Mouse (Mus musculus) intestine, embryonic 14.5 days (tissue): Measurements from ENCODE around the gene Olfr608. TPM values are rescaled to one million over a fixed set of nuclear protein-coding genes. Genes with fewer than 3 reads are reported as not detected.
"Not testable (repeated sequence)": the region's sequence is repeated elsewhere in the genome, so short reads cannot be mapped to it uniquely, and the experiment has no call there.

Experiments used
- ATAC-seq: fragments of 200-750 bp; cut with Nextera tagmentation; replicated peaks from 2 replicates; pipeline ENCODE4 v1.8.0; 2017; ENCODE audit warnings: low read depth, moderate number of reproducible peaks, moderate TSS enrichment, moderate library complexity; ENCODE audit not compliant: low FRiP score, low TSS enrichment
- DNase-seq: peaks from one replicate; pipeline ENCODE4 v3.0.0-alpha.2; 2018; ENCODE audit warnings: low spot score
- H3K27ac ChIP-seq: fragments of 300-500 bp; sonication (generic); 2 replicates; pipeline ENCODE4 v1.5.1; 2014; ENCODE audit warnings: low read depth, mild to moderate bottlenecking, control low read depth
- H3K27me3 ChIP-seq: fragments of 300-500 bp; sonication (generic); replicated peaks from 2 replicates; pipeline ENCODE4 v1.6.1; 2014; ENCODE audit warnings: low read length, control low read depth; ENCODE audit not compliant: control insufficient read depth, insufficient read depth
- H3K36me3 ChIP-seq: fragments of 300-500 bp; sonication (generic); 2 replicates; pipeline ENCODE4 v1.6.1; 2014; ENCODE audit warnings: low read length, control low read depth; ENCODE audit not compliant: control insufficient read depth, insufficient read depth
- H3K4me1 ChIP-seq: fragments of 300-500 bp; sonication (generic); replicated peaks from 2 replicates; pipeline ENCODE4 v1.6.1; 2014; ENCODE audit warnings: low read length, control low read depth, mixed read lengths; ENCODE audit not compliant: control insufficient read depth, insufficient read depth
- H3K4me2 ChIP-seq: fragments of 300-500 bp; sonication (generic); 2 replicates; pipeline ENCODE4 v1.6.1; 2014; ENCODE audit warnings: low read length
- H3K4me3 ChIP-seq: fragments of 300-500 bp; sonication (generic); 2 replicates; pipeline ENCODE4 v1.5.1; 2014; ENCODE audit warnings: low read depth, low read length, control low read depth, mixed read lengths
- H3K9ac ChIP-seq: fragments of 300-500 bp; sonication (generic); 2 replicates; pipeline ENCODE4 v1.6.1; 2014; ENCODE audit warnings: mild to moderate bottlenecking, low read length
- H3K9me3 ChIP-seq: fragments of 300-500 bp; sonication (generic); 2 replicates; pipeline ENCODE4 v1.6.1; 2016; ENCODE audit warnings: low read length, control low read depth; ENCODE audit not compliant: control insufficient read depth
- WGBS: fragments of 180-500 bp; shearing (Covaris S2); extraction: QIAGEN DNeasy Blood & Tissue Kit; methylation state at CpG from one replicate; pipeline ENCODE4 v1.1.7; 2014; 5-methylcytosine and 5-hydroxymethylcytosine counted together
- polyA plus RNA-seq: library from polyadenylated mRNA; unstranded; fragments of >200 nt; fragmentation: Nextera tagmentation; extraction: Ambion mirVana; gene quantifications from 2 replicates; pipeline ENCODE4 v1.2.1, GENCODE M21; 2014

Gene Olfr608
- polyA plus RNA-seq = not detected in 2 replicates

DNA sequence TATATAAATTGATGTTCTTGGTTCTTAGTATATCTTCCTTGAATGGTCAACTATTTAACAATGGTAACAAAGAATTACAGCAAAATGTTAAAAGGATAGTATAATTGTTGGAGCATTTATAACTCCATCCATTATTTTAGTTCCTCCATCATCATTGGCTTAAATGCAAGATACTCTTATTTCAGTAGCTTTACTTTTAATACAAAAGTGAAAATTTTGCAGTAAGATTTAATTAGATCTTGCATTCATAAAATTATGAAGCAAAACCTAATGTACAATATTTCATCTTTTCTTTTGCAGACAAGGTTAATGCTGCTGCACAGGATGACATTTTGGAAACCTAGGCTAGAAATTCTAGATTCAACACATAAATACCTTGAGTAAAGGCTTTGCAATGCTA lies at the start of gene Olfr608:
Olfr608 (plus strand) TSS at position 301 of the 400 bp plus-strand sequence.
- ATAC-seq = no peak
- no peak within 1 kb of the TSS for H3K27ac ChIP-seq
- DNase-seq = no peak
- no peak within 1 kb of the TSS for H3K4me3 ChIP-seq
- no peaks in the 10 kb centered on the region for H3K9me3 ChIP-seq
- H3K27me3 ChIP-seq = no peaks in the 10 kb centered on the region
- H3K4me1 ChIP-seq = no peaks in the 10 kb centered on the region
- no peak within 1 kb of the TSS for H3K9ac ChIP-seq
- no peak within 1 kb of the TSS for H3K4me2 ChIP-seq
- H3K36me3 ChIP-seq = no peaks in the 10 kb centered on the region

DNA sequence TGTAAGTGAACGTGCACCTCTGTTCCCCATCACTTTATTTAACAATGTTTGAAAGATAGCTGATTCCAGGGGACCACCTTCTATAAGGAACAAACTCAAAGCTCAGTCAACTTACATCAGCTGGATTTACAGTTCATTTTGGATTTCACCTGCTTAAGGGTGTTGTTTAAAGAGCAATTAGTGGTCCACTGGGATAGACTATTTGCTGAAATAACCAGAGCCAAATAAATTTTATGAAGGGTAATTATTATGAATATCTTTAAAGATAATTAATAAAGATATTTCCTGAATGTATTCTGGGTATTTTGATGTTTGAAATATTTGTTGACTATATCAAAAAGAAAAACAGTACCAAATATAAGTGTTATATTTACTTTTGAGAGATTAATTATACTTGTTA lies 24.3 kb upstream of the Olfr608 start, which contains the start of gene Olfr605:
Olfr605 (minus strand) TSS at position 101 of the 400 bp plus-strand sequence.
- H3K27ac ChIP-seq = no peak within 1 kb of the TSS
- WGBS = 91% methylated on average over 1 of the region's 1 CpGs
- H3K4me2 ChIP-seq = no peak within 1 kb of the TSS
- H3K4me1 ChIP-seq = no peaks in the 10 kb centered on the region
- no peak within 1 kb of the TSS for H3K9ac ChIP-seq
- no peaks in the 10 kb centered on the region for H3K9me3 ChIP-seq
- H3K4me3 ChIP-seq = no peak within 1 kb of the TSS
- no peaks in the 10 kb centered on the region for H3K36me3 ChIP-seq
- DNase-seq (no peak), ATAC-seq (no peak)
- no peaks in the 10 kb centered on the region for H3K27me3 ChIP-seq

DNA sequence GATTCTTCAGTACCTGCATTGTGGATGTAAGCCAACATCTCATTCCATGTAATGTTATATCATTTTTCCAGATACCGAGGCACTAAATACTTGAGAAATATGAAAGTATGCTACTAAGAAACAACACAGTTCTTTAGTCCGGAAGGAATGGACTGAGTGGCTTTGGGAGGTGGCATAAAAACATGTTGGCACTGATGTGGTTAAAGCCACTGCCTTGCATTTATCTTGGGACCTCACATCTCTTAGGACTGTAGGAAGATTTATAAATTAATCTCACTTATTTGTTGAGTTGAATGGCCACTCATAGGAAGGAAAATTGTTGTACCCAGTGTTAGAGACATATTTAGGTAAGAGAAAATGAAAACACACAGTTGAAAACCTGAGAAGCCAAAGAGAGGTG lies 20.9 kb upstream of the Olfr608 start, which contains the start of gene Olfr606:
Olfr606 (plus strand) TSS at position 301 of the 400 bp plus-strand sequence.
- no peak for DNase-seq
- Histone ChIP-seq H3K36me3 (no peaks in the 10 kb centered on the region), H3K4me1 (no peaks in the 10 kb centered on the region), H3K9ac (no peak within 1 kb of the TSS), H3K9me3 (no peaks in the 10 kb centered on the region), H3K4me2 (no peak within 1 kb of the TSS), H3K27me3 (no peaks in the 10 kb centered on the region), H3K4me3 (no peak within 1 kb of the TSS), H3K27ac (no peak within 1 kb of the TSS)
- WGBS = 90% methylated on average over 2 of the region's 2 CpGs
- ATAC-seq = no peak

GRCm38 (mm10) chr7:103460590-103460989 lies 9.1 kb upstream of the Olfr608 start:
- Histone ChIP-seq H3K27me3 (no peaks in the 10 kb centered on the region), H3K36me3 (no peaks in the 10 kb centered on the region), H3K4me3 (no peak overlapping the region), H3K9me3 (no peaks in the 10 kb centered on the region), H3K9ac (no peak overlapping the region), H3K27ac (no peak overlapping the region), H3K4me1 (no peaks in the 10 kb centered on the region), H3K4me2 (no peak overlapping the region)
- 81% methylated on average over 5 of the region's 5 CpGs for WGBS
- no peak for ATAC-seq
- no peak for DNase-seq

GRCm38 (mm10) chr7:103477106-103477505 lies 7.4 kb downstream of the Olfr608 start:
- not testable (repeated sequence) for H3K27ac ChIP-seq, ATAC-seq, H3K4me1 ChIP-seq, H3K9ac ChIP-seq, DNase-seq, H3K4me3 ChIP-seq, H3K9me3 ChIP-seq, H3K4me2 ChIP-seq, H3K36me3 ChIP-seq, H3K27me3 ChIP-seq
- 81% methylated on average over 9 of the region's 9 CpGs for WGBS

GRCm38 (mm10) chr7:103497962-103498361 lies 28.3 kb downstream of the Olfr608 start, which contains the start of gene Olfr609:
TSS of gene Olfr609 (minus strand) at chr7:103498062.
- H3K4me1 ChIP-seq = no peaks in the 10 kb centered on the region
- 51% methylated on average over 1 of the region's 1 CpGs for WGBS
- no peak for ATAC-seq

DNA sequence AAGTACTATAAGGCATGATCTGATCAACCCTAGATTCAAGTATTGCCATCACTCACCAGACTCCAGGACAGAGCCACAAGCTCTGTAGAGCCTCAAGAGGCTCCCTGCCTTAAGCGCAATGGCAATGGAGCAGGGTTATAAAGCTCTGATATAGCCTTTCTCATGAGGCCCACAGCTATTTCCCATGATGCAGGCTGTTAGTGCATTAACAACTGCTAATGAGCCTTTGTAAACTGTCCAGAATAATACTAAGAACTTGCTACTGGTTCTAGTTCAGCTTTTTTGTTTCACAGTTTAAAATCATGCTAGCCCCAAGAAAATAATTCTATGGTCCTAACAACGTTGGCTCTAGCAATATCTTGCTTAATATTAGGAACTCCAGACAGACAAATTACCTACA lies 42.3 kb downstream of the Olfr608 start, which contains the start of gene Olfr610:
Olfr610 (minus strand) TSS at position 101 of the 400 bp plus-strand sequence.
- Histone ChIP-seq H3K36me3 (no peaks in the 10 kb centered on the region), H3K27me3 (no peaks in the 10 kb centered on the region), H3K4me1 (no peaks in the 10 kb centered on the region), H3K27ac (no peak within 1 kb of the TSS), H3K4me2 (no peak within 1 kb of the TSS), H3K9me3 (no peaks in the 10 kb centered on the region), H3K4me3 (no peak within 1 kb of the TSS), H3K9ac (no peak within 1 kb of the TSS)
- no peak for ATAC-seq
- 82% methylated on average over 2 of the region's 2 CpGs for whole genome bisulfite sequencing
- no peak for DNase-seq

More at GRCm38 (mm10) chr7:103497962-103498361, 28.3 kb downstream of the Olfr608 start, which contains the start of gene Olfr609:
- H3K9me3 ChIP-seq = no peaks in the 10 kb centered on the region
- no peaks in the 10 kb centered on the region for H3K36me3 ChIP-seq
- no peak for DNase-seq
- H3K4me2 ChIP-seq = no peak within 1 kb of the TSS
- H3K9ac ChIP-seq = no peak within 1 kb of the TSS
- no peak within 1 kb of the TSS for H3K27ac ChIP-seq
- H3K4me3 ChIP-seq = no peak within 1 kb of the TSS
- H3K27me3 ChIP-seq = no peaks in the 10 kb centered on the region

- H3K4me1 ChIP-seq, H3K9me3 ChIP-seq, H3K4me2 ChIP-seq, H3K36me3 ChIP-seq, ATAC-seq, H3K27ac ChIP-seq, H3K9ac ChIP-seq, DNase-seq, H3K27me3 ChIP-seq, H3K4me3 ChIP-seq: not testable (repeated sequence)
- 67% methylated on average over 1 of the region's 1 CpGs for WGBS
Measured at GRCm38 (mm10) chr7:103520746-103521145, 51.1 kb downstream of the Olfr608 start, which contains the start of gene Olfr611. TSS of gene Olfr611 (minus strand) at chr7:103520846.
